Mouse (Mus musculus): ENCODE data around the gene Slc1a3. TPM values are rescaled to one million over a fixed set of nuclear protein-coding genes. Genes with fewer than 3 reads are reported as not detected.
"Not testable (repeated sequence)": the region's sequence is repeated elsewhere in the genome, so short reads cannot be mapped to it uniquely, and the experiment has no call there.

Gene Slc1a3
- total RNA-seq, 1 experiment from 2014 or later = not detected

DNA sequence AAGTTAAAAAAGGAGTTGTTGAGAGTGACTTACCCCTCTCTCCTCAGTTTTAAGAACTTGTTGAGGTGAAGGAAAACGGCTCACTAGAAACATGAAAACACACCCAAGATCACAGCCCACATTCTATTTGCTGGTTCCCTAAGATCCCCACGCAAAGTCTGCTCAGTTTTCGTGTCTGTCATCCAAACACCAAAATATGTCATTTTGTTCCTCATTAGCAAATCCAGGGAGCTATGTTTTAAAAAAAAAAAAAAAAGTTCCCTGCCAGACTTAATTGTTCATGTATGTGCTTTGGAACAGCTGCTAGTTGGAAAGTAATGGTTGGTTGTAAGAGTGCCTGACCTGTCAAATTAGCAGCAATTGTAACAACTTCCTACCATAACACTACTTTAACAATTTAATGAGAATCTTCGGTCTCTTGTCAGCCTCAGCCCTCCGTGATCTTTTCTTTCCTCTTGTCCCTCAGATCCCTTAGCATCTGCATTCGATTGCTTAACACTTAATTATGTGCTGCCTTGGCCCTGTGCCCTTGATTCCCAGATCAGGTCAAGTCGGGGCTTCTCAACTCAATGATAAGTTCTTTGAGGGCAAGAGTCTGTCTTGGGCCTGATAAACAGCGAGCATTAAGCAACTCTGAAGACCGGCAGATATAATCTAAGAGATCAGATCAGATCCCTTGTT, 1.2 kb upstream of the Slc1a3 start:
- no peak for ATAC-seq (ENCODE audit: extremely low read depth, insufficient number of reproducible peaks, low FRiP score, poor library complexity, severe bottlenecking)

DNA sequence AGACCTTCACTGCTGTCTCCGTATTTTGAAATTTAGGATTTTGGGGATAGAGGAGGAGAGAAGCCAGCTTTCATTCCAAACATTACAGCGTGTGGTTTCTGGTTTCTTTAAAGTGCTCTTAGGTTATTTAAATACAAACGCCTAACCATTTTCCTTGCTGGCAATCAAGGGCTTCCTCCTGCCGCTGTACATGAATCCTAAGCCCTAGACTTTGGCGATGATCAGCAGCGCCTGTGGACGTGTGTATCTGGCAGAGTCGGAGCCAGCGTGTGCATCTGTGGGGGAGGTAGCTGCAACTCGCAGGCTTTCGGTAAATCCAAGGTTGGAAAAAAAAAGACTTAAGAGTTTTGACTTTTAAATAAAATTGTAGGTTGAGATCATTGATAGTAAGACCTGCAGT, 986 bp downstream of the Slc1a3 start:
- no peak for ATAC-seq (ENCODE audit: extremely low read depth, insufficient number of reproducible peaks, low FRiP score, poor library complexity, severe bottlenecking)

DNA sequence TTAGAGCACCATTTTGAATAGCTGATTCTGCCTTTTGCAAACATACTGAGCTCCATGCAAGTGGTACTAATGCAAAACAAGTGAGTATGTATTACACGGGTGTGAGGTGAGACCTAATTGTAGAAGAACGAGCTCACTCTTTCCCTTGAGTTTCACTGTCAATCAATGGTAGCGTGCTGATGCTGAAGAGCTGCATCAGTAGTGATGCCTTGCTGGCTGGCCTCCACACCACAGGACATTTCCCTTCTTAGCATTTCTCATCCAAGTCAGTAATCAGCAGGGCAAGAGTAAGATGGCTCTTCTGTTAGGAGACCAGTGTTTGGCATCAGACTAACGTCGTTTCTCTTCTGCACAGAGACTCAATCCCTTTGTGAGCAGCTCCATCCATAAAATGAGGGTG, 4.0 kb downstream of the Slc1a3 start:
- ATAC-seq (ENCODE audit: extremely low read depth, insufficient number of reproducible peaks, low FRiP score, poor library complexity, severe bottlenecking) = no peak

DNA sequence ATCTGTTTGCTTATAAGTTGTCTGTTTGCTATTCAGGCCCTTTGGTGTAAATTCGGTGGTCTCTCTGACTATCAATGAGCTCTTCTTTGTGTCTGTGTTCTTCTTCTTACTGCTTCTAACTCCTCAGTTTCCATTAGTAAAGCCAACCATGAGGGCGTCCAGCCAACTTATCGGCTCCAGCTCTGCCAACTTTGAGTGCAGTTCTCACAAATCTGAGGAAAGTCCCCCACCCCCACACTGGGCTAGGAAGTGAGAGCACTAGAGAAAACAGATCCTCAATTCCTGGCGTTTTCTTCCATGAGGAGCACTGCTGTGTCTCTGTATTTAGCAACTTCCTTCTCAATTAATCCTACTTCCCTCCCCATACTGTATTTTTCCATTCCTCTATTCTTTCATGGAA, 4.4 kb downstream of the Slc1a3 start:
- no peak for ATAC-seq (ENCODE audit: extremely low read depth, insufficient number of reproducible peaks, low FRiP score, poor library complexity, severe bottlenecking)

DNA sequence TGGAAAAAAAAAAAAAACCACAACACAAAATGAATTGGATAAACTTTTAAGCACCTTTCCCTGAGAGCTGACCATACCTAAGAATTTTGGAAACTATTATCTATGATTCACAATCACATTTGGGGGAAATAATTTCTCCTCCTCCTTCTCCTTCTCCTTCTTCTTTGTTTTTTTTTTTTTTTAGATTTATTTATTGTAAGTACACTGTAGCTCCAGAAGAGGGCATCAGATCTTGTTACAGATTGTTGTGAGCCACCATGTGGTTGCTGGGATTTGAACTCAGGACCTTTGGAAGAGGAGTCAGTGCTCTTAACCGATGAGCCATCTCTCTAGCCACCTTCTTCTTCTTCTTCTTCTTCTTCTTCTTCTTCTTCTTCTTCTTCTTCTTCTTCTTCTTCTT, 5.0 kb downstream of the Slc1a3 start:
- ATAC-seq (ENCODE audit: extremely low read depth, insufficient number of reproducible peaks, low FRiP score, poor library complexity, severe bottlenecking) = not testable (repeated sequence)

DNA sequence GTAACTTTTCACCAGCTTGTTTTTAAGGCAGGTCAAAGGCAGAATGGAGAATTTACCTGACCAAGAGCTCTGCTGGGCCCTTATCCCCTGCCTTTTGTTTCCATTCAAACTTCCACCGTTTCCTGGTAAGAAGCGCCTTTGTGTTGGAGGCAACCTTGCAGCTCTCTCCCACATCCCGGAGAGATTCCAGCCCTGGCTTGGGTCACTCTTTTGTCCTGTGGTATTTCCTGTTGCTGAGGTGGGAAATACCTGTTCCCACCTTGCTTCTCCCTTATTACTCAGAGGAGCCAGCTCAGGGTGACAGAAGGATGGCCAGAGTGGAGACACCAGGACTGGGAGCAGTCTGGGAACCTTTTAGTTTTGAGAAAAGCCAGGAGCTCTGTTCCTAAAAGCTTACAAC, 12.6 kb downstream of the Slc1a3 start:
- ATAC-seq (ENCODE audit: extremely low read depth, insufficient number of reproducible peaks, low FRiP score, poor library complexity, severe bottlenecking) = no peak

DNA sequence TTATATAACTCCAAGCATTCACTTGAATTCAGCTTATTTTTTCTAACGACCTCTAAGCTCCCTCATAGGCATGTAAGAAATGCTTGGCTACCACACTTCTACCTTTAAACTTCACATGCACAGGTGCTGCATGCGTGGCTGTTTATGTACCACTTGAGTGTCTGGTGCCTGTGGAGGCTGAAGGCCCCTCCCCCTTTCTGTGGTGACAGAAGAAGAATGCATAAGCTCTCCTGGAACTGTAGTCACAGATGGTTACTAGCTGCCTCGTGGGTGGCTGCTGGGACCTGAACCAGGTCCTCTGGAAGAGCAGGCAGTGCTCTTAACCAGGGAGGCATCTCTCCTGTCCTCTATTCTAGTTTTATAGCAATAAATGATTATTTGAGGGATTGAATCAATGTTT, 13.1 kb downstream of the Slc1a3 start:
- no peak for ATAC-seq (ENCODE audit: extremely low read depth, insufficient number of reproducible peaks, low FRiP score, poor library complexity, severe bottlenecking)

DNA sequence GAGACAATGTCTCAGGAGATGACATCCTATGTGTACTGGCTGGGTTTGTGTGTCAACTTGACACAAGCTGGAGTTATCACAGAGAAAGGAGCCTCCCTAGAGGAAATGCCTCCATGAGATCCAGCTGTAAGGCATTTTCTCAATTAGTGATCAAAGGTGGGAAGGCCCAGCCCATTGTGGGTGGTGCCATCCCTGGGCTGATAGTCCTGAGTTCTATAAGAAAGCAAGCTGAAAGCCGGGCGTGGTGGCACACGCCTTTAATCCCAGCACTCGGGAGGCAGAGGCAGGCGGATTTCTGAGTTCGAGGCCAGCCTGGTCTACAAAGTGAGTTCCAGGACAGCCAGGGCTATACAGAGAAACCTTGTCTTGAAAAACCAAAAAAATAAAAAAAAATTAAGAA, 20.4 kb downstream of the Slc1a3 start:
- not testable (repeated sequence) for ATAC-seq (ENCODE audit: extremely low read depth, insufficient number of reproducible peaks, low FRiP score, poor library complexity, severe bottlenecking)

DNA sequence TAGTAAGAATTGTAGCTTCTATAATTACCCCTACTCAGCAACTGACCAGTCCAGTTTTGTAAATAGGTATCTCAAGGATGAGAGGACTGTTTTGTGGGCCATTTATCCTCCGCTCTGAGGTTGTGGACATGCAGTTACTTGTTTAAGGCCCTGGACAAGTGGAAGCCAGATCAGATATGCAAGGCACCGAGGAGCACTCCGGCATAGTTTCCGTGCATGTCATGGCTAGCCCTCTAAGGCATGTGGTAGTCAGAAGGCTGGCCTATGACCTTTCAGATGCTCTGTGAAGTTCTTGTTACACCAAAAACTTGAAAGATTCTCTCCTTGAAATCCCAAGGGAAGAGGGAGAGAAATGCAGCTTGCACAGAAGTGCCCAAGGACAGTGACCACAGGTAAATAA, 23.7 kb downstream of the Slc1a3 start:
- no peak for ATAC-seq (ENCODE audit: extremely low read depth, insufficient number of reproducible peaks, low FRiP score, poor library complexity, severe bottlenecking)

DNA sequence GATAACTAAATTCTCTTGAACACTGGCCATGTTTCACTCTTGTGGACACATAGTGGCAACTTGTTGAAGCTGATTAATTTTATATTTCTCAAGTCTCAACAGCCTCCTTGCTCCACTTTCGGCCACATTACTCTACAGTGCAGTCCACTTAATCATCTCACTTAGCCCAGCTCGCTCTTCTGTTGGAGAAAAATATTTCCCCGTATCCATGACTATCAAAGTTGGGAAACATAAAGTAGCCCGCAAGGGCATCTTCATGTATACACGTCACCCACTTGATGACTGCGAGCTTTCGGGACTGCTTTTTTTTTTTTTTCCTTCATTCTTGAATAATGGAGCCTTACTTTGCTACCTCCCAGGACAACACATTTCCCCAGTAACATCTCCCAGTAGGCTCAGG, 25.1 kb downstream of the Slc1a3 start:
- no peak for ATAC-seq (ENCODE audit: extremely low read depth, insufficient number of reproducible peaks, low FRiP score, poor library complexity, severe bottlenecking)

DNA sequence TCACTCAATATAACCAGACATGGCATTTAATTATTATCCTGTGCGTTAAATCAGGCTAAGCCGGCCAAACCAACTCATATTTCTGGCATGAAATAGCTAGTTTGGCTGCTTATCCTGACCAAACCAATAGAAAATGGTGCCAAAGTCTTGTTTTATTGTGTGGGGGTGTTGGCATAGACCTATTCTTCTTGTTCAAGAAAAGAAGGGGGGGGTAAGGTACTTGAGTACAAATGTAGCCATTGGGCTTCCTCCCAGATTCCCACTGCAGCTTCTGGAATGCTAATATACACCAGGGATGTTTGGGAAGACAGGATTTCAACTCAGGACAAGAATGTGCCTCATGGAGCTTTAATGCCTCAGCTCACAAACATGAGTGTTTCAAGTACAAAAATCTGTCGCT, 26.3 kb downstream of the Slc1a3 start:
- ATAC-seq (ENCODE audit: extremely low read depth, insufficient number of reproducible peaks, low FRiP score, poor library complexity, severe bottlenecking) = no peak

DNA sequence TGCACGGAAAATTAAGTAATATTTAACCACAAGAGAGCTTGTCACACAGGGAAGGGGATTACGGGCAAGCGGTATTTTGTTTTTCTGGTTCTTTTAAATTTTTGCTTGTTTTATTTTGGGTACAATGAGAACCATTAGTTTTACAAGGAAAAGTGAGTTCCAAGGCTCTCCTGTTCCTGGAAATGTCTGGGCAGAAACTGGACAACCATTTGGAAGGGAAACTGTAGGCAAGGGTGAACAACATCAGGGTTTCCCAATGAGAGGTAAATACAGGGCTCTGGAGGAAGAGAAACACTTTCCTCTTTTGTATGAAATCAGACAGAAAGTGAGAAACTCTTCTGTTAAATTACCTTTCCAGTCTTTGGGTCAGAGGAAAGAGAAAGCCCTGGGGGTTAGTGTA, 27.7 kb downstream of the Slc1a3 start:
- ATAC-seq (ENCODE audit: extremely low read depth, insufficient number of reproducible peaks, low FRiP score, poor library complexity, severe bottlenecking) = no peak

DNA sequence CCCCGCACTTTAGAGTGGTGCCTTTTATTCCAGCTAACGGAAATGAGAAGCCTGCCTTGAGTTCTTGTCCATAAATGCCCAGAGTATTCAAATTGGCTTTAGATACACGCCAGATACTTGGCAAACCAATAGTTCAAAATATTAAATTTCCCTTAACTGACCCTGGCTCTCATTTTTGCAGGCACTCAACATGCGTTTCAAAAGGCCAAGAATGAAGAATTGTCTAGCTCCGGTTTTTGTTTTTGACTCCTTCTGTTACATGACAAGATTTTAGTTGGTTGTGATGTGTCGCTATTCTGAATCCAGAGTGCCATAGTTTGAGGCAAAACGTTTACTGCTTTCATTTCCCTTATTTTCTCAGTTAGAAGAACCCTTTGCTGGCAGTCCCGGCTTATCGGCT, 28.1 kb downstream of the Slc1a3 start:
- no peak for ATAC-seq (ENCODE audit: extremely low read depth, insufficient number of reproducible peaks, low FRiP score, poor library complexity, severe bottlenecking)

DNA sequence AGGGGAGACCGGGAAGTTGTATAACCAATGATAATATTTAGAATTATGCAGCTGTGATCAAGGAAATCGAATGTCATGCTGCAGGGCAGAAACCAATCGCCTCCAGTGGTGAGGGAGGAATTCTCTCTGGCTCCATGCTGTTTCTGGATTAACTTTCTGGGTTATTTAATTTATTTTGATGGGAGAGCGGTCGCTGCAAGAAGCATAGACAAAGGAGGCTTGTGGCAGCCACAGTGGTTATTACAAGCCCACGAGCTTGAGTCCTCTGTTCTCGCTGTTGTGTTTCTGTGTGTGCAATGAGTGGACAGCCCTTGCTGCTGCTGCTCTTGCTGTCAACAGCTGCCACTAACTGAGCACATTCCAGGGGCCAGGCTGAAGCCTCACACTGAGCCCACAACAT, 28.6 kb downstream of the Slc1a3 start:
- no peak for ATAC-seq (ENCODE audit: extremely low read depth, insufficient number of reproducible peaks, low FRiP score, poor library complexity, severe bottlenecking)

DNA sequence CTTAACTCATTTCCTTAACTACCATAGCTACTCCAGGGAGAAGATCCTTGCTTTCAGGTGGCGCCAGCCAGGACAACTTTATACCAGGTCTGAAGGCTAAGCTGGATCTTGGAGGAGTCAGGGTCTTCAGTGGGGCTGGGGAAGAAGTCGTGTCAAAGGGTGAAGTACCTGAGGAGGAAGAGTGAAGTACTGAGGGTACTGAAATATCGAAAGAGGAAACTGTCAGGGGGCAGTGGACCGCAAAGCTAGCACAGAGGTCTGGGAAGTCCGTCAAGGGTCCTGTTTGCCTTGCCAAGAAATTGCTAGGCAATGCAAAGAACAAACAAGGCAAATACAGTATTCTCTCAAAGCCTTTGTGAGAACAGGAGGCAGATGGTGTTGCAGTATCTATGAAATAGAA, 29.6 kb downstream of the Slc1a3 start:
- no peak for ATAC-seq (ENCODE audit: extremely low read depth, insufficient number of reproducible peaks, low FRiP score, poor library complexity, severe bottlenecking)

DNA sequence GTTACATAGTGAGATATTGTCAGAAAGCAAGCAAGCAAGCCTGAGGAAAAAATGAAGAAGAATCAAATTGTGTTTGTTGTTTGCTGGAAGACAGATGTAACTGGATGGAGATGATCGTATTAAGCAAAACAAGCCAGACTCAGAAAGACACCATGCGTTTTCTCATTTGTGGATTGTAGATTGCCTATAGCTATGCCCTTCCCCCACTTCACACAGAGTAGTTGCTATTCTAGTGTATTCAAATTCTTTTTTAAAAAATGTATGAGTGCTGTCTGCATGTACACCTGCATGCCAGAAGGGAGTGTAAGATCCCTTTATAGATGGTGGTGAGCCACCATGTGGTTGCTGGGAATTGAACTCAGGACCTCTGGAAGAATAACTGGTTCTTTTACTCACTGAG, 33.6 kb downstream of the Slc1a3 start:
- ATAC-seq (ENCODE audit: extremely low read depth, insufficient number of reproducible peaks, low FRiP score, poor library complexity, severe bottlenecking) = no peak

DNA sequence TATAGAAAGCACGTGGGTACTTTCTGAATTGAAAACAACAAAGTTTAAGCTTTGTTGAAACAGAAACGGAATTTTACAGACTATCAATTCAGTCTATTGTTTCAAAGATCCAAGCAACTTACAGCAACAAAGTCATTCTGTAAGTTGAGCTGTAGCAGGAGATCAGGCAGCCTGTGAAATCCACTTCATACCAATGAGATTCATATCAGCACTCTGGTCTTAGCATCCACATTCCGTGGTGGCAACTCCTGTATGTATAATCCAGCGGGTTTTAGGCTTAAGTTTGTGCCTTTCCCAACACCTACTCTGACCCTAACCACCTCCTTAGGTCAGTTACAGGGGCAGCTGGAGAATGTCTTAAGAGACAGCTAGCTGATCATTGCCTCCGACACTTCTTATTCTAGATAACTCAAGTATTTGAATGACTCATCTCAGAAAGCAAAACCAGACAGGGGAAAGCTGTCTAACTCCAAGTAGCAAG, 34.3 kb downstream of the Slc1a3 start:
- no peak for ATAC-seq (ENCODE audit: extremely low read depth, insufficient number of reproducible peaks, low FRiP score, poor library complexity, severe bottlenecking)

DNA sequence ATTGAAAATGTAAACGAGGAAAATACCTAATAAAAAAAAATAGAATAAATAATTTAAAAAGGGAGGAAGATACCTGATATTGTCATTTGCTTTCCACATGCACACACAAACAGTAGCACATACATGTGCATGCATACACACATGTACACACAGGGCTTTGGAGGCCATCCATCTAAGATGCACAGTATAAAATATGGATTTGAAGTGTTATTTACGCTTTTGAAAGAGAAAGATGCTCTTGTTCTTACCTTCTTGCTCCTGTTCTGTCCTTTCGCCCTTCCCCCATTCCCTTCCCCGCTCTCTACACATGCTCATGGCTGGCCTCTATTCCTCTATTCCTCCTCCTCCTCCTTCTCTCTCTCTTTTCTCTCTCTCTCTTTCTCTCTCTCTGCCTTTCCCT, 34.9 kb downstream of the Slc1a3 start:
- ATAC-seq (ENCODE audit: extremely low read depth, insufficient number of reproducible peaks, low FRiP score, poor library complexity, severe bottlenecking) = no peak

DNA sequence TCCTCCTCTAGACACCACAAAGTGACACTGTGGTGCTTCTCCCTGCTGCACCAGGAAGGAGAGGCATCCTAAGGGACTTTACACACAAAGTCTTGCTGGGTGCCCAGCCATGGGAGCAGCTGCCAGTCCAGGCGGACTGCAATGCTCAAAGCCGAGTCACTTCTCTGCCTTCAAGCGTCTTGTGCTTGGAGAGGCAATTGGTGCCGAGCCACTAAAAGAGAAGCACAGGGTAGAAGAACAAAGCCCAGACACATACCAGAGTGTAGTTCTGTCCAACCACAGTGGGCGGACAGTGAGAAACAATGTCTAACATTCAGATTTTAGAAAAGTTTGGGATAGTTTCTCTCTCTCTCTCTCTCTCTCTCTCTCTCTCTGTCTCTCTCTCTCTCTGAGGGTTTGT, 38.0 kb downstream of the Slc1a3 start:
- no peak for ATAC-seq (ENCODE audit: extremely low read depth, insufficient number of reproducible peaks, low FRiP score, poor library complexity, severe bottlenecking)

DNA sequence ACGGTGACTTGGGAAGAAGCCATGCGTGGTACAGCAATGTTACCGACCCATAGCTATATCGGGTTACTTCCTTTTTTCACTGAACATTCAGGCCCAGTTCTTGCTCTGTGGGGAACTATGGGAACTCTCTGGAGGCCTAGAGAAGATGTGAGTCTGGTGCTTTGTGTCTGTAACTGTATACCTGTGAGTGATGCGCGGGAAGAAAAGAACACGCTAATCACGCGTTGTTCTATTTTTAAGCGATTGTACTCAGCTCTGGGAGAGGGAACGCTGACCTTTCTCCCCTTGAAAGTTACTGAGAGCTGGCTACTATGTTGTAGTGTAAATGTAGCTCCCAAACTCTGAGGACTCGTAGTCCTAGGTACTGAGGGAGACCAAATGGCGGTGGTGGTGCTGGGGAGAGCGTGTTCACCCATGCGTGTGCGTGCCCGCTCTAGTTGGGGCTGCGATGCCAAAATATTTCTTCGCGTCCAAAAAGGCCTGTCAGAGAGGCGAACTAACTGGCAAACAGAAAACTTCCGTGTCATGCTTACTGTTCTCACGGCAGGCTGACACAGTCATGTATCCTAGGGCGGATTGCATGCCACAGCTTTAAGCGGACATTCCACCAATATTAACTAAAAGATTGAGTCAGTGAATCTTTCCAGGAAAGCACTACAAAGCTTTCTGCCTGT, 42.6 kb downstream of the Slc1a3 start:
- ATAC-seq (ENCODE audit: extremely low read depth, insufficient number of reproducible peaks, low FRiP score, poor library complexity, severe bottlenecking) = no peak

Measured in neutrophil, adult 5-6 weeks (primary cell).